Mouse (Mus musculus): ENCODE measurements at regions not wholly inside any gene's neighbourhood (a gene's known extent, or its start where the extent isn't known, plus 50 kb on each side); places are given as distances from the start of the nearest gene placed in this dataset.

- intact Hi-C loops (cut with DNase I), result loop anchor here (10.0 kb wide), 1 partner anchor 512 kb away; no protein-coding TSS in a partner anchor
- no peak for DNase-seq (ENCODE audit: low spot score in 2 of 2)
These were observed 79.9 kb upstream of the Lyplal1 start for GRCm38 (mm10) chr1:186197057-186197456.

- DNase-seq (ENCODE audit: low spot score in 2 of 2), result no peak
- intact Hi-C loops (cut with DNase I), result no loop called here
These were observed 72.3 kb upstream of the Lyplal1 start for GRCm38 (mm10) chr1:186189390-186189789.

- no peak for DNase-seq (ENCODE audit: low spot score in 2 of 2)
- intact Hi-C loops (cut with DNase I), result no loop called here
These were observed 70.3 kb upstream of the Lyplal1 start for GRCm38 (mm10) chr1:186187372-186187771.

GRCm38 (mm10) chr1:186183204-186183651, 66.1 kb upstream of the Lyplal1 start:
- no peak for DNase-seq (ENCODE audit: low spot score in 2 of 2)
- intact Hi-C loops (cut with DNase I), result no loop called here

- peak; percentile 9 to 10 for DNase-seq (ENCODE audit: low spot score in 2 of 2)
- intact Hi-C loops (cut with DNase I), result loop anchor here (1.0 kb wide), 1 partner anchor 532 kb away; no protein-coding TSS in a partner anchor
These were observed 65.5 kb upstream of the Lyplal1 start for GRCm38 (mm10) chr1:186182498-186183203.

GRCm38 (mm10) chr1:186177019-186177418, 59.9 kb upstream of the Lyplal1 start:
- intact Hi-C loops (cut with DNase I), result no loop called here
- no peak for DNase-seq (ENCODE audit: low spot score in 2 of 2)

GRCm38 (mm10) chr1:186173472-186174014, 56.4 kb upstream of the Lyplal1 start:
- intact Hi-C loops (cut with DNase I), result no loop called here

GRCm38 (mm10) chr1:186171691-186172090, 54.6 kb upstream of the Lyplal1 start:
- DNase-seq (ENCODE audit: low spot score in 2 of 2), result no peak
- intact Hi-C loops (cut with DNase I), result no loop called here

More at GRCm38 (mm10) chr1:186173472-186174014, 56.4 kb upstream of the Lyplal1 start:
- DNase-seq (ENCODE audit: low spot score in 2 of 2), result no peak
